In genomic region chr11:119547183-119547921, GRCm38 (mm10) we compare ENCODE assay signal across 8 mouse cellular contexts. TPM values are rescaled to one million over a fixed set of nuclear protein-coding genes. Genes with fewer than 3 reads are reported as not detected.
DNase-seq lines count a peak whose midpoint lies in the region; ATAC-seq and TF ChIP-seq lines count a peak whose summit lies in the region.

Nptx1 (minus strand) TSS chr11:119547753.

- no peak for TF ChIP-seq EP300 in stomach, postnatal 0 days (optimal IDR thresholded peaks at IDR 0.05)

- H3K9ac ChIP-seq in forebrain, postnatal 0 days: peak within 1 kb of the TSS; percentile 69
- peak within 1 kb of the TSS; percentile 43 for H3K9ac ChIP-seq in stomach, postnatal 0 days (ENCODE audit: low read length)

- peak within 1 kb of the TSS; percentile 99 for H3K4me2 ChIP-seq in forebrain, postnatal 0 days (ENCODE audit: low read depth)
- H3K4me2 ChIP-seq in stomach, postnatal 0 days (replicated peaks; ENCODE audit: low read depth): peak within 1 kb of the TSS; percentile 98

- TF ChIP-seq CTCF in forebrain, postnatal 0 days (IDR thresholded peaks at IDR 0.05; ENCODE audit: low read depth): no peak
- no peak for TF ChIP-seq CTCF in stomach, postnatal 0 days (IDR thresholded peaks at IDR 0.05; ENCODE audit: low read depth)

- no peaks in the 10 kb centered on the region for H3K9me3 ChIP-seq in forebrain, postnatal 0 days (ENCODE audit: low read length)
- no peaks in the 10 kb centered on the region for H3K9me3 ChIP-seq in midbrain, embryonic 10.5 days (replicated peaks)
- H3K9me3 ChIP-seq in stomach, postnatal 0 days (ENCODE audit: control insufficient read depth, low read length): no peaks in the 10 kb centered on the region

- H3K27ac ChIP-seq in forebrain, postnatal 0 days (ENCODE audit: low read depth, low read length): peak within 1 kb of the TSS; percentile 15; the same call in 1 of the 2 replicates
- peak within 1 kb of the TSS; percentile 78 for H3K27ac ChIP-seq in midbrain, embryonic 10.5 days (replicated peaks)
- H3K27ac ChIP-seq in stomach, postnatal 0 days (replicated peaks): no peak within 1 kb of the TSS

- DNase-seq in CD4-positive, CD25-positive, alpha-beta regulatory T cell, adult 2 months (ENCODE audit: low read depth, low spot score): peak; percentile 34
- peak; percentile 15 for DNase-seq in thymus, postnatal 14 days
- no peak for DNase-seq in thymus, postnatal 10 days (ENCODE audit: low spot score in 2 of 2)
- peak; percentile 81 for DNase-seq in forebrain, postnatal 0 days
- DNase-seq in layer of hippocampus, adult 8-10 months (ENCODE audit: low spot score in 2 of 2): peak; percentile 36 to 73
- DNase-seq in midbrain, embryonic 10.5 days (ENCODE audit: low spot score): peak; percentile 65
- peak; percentile 29 for DNase-seq in stomach, postnatal 0 days (ENCODE audit: low spot score)

- H3K36me3 ChIP-seq in forebrain, postnatal 0 days (ENCODE audit: insufficient read depth): no peaks in the 10 kb centered on the region
- no peaks in the 10 kb centered on the region for H3K36me3 ChIP-seq in midbrain, embryonic 10.5 days
- no peaks in the 10 kb centered on the region for H3K36me3 ChIP-seq in stomach, postnatal 0 days (ENCODE audit: control insufficient read depth, insufficient read depth, low read length)

- ATAC-seq in CD4-positive, CD25-positive, alpha-beta regulatory T cell, adult 4 months: no peak
- ATAC-seq in forebrain, postnatal 0 days: peak; percentile 71
- no peak for ATAC-seq in stomach, postnatal 0 days (ENCODE audit: low FRiP score, low TSS enrichment)

- 2% methylated on average over 83 of the region's 90 CpGs for WGBS in forebrain, postnatal 0 days
- WGBS in midbrain, embryonic 10.5 days: under 1% methylated on average over 90 of the region's 90 CpGs
- under 1% methylated on average over 76 of the region's 90 CpGs for WGBS in stomach, postnatal 0 days

- peaks cover 9% of the 10 kb centered on the region; the same call in 1 of the 2 replicates for H3K27me3 ChIP-seq in forebrain, postnatal 0 days (ENCODE audit: insufficient read depth, low read length)
- H3K27me3 ChIP-seq in midbrain, embryonic 10.5 days (ENCODE audit: low read depth, poor library complexity, severe bottlenecking): peaks cover 100% of the 10 kb centered on the region
- peaks cover 18% of the 10 kb centered on the region for H3K27me3 ChIP-seq in stomach, postnatal 0 days (ENCODE audit: control insufficient read depth, insufficient read depth, low read length)

- H3K4me3 ChIP-seq in forebrain, postnatal 0 days (ENCODE audit: low read depth, low read length): peak within 1 kb of the TSS; percentile 65
- H3K4me3 ChIP-seq in midbrain, embryonic 10.5 days: peak within 1 kb of the TSS; percentile 72
- peak within 1 kb of the TSS; percentile 56 for H3K4me3 ChIP-seq in stomach, postnatal 0 days (ENCODE audit: low read depth, low read length)

- H3K4me1 ChIP-seq in forebrain, postnatal 0 days (ENCODE audit: insufficient read depth): peaks cover 26% of the 10 kb centered on the region
- peaks cover 59% of the 10 kb centered on the region for H3K4me1 ChIP-seq in midbrain, embryonic 10.5 days
- peaks cover 14% of the 10 kb centered on the region; the same call in 1 of the 2 replicates for H3K4me1 ChIP-seq in stomach, postnatal 0 days (replicated peaks; ENCODE audit: control insufficient read depth, insufficient read depth)

RNA-seq across cellular contexts. Expression of gene Nptx1, which starts in this region (rescaled TPM):
- polyA plus RNA-seq in CD4-positive, CD25-positive, alpha-beta regulatory T cell, adult 4 months (2017; shearing (Covaris generic)): not detected
- 10.0 and 14.2 TPM in 2 replicates for total RNA-seq in forebrain, postnatal 0 days (2014; rRNA removed)
- 5.1 and 6.9 TPM in 2 replicates for polyA plus RNA-seq in forebrain, postnatal 0 days (2015; fragmentation: Nextera tagmentation; extraction: Ambion mirVana)
- total RNA-seq in layer of hippocampus, adult 8-10 months (2022): 100 to 1,000 TPM; 330 to 455 (median 386) TPM
- 1.1 and 1.6 TPM in 2 replicates for polyA plus RNA-seq in midbrain, embryonic 10.5 days (2016; fragmentation: Nextera tagmentation; extraction: Ambion mirVana)
- polyA plus RNA-seq in stomach, postnatal 0 days (2015; fragmentation: Nextera tagmentation; extraction: Ambion mirVana): 0.13 and 0.16 TPM in 2 replicates

Comparison
In these comparisons a context has a peak if more than half of its experiments do, and no peak if none do; other contexts are left out.
1. RNA of gene Nptx1 (total RNA-seq): 330 to 455 TPM in layer of hippocampus, adult 8-10 months; 10.0 to 14.2 TPM in forebrain, postnatal 0 days; every median in the first group is over 10 times any median in the second.
2. DNase-seq: peak in CD4-positive, CD25-positive, alpha-beta regulatory T cell, adult 2 months (single experiment), thymus, postnatal 14 days (single experiment), forebrain, postnatal 0 days (single experiment), layer of hippocampus, adult 8-10 months (2 of 2) and midbrain, embryonic 10.5 days (single experiment); none in thymus, postnatal 10 days (0 of 2).
3. Peak in DNase-seq, H3K4me3 ChIP-seq, H3K9ac ChIP-seq and H3K4me2 ChIP-seq in stomach, postnatal 0 days; RNA of the gene not detected or under 1 TPM.
4. Peak in every context shown above with its lines, with median percentiles within 50 percentile points of each other: H3K4me3 ChIP-seq.